Mouse (Mus musculus) midbrain, embryonic 11.5 days (tissue): ENCODE data around the gene Abraxas1. TPM values are rescaled to one million over a fixed set of nuclear protein-coding genes. Genes with fewer than 3 reads are reported as not detected.

Experiments used
- ATAC-seq: fragments of 200-750 bp; cut with Nextera tagmentation; 2 replicates; pipeline ENCODE4 v1.8.0; 2017; ENCODE audit warnings: moderate TSS enrichment, moderate library complexity; ENCODE audit not compliant: low FRiP score
- DNase-seq: peaks from one replicate; pipeline ENCODE4 v3.0.0; 2015; ENCODE audit warnings: low spot score; ENCODE audit errors: missing footprints
- H3K27ac ChIP-seq: fragments of 300-500 bp; sonication (generic); 2 replicates; pipeline ENCODE4 v1.5.1; 2014; ENCODE audit warnings: low read depth, low read length
- H3K27me3 ChIP-seq: fragments of 300-500 bp; sonication (generic); 2 replicates; pipeline ENCODE4 v1.6.1; 2014; ENCODE audit warnings: mild to moderate bottlenecking, low read length, moderate library complexity, mixed read lengths; ENCODE audit not compliant: control insufficient read depth, insufficient read depth
- H3K36me3 ChIP-seq: fragments of 300-500 bp; sonication (generic); 2 replicates; pipeline ENCODE4 v1.6.1; 2014; ENCODE audit warnings: mild to moderate bottlenecking, low read length, moderate library complexity, mixed read lengths; ENCODE audit not compliant: control insufficient read depth, insufficient read depth
- H3K4me1 ChIP-seq: fragments of 300-500 bp; sonication (generic); 2 replicates; pipeline ENCODE4 v1.6.1; 2014; ENCODE audit warnings: low read length; ENCODE audit not compliant: control insufficient read depth, insufficient read depth
- H3K4me2 ChIP-seq: fragments of 300-500 bp; sonication (generic); 2 replicates; pipeline ENCODE4 v1.6.1; 2014; ENCODE audit warnings: mild to moderate bottlenecking, moderate library complexity
- H3K4me3 ChIP-seq: fragments of 300-500 bp; sonication (generic); 2 replicates; pipeline ENCODE4 v1.5.1; 2014; ENCODE audit warnings: low read depth, low read length
- H3K9ac ChIP-seq: fragments of 300-500 bp; sonication (generic); 2 replicates; pipeline ENCODE4 v1.6.1; 2014; ENCODE audit warnings: low read length
- H3K9me3 ChIP-seq: fragments of 300-500 bp; sonication (generic); 2 replicates; pipeline ENCODE4 v1.6.1; 2016; ENCODE audit warnings: low read length; ENCODE audit not compliant: control insufficient read depth
- WGBS: fragments of 180-500 bp; shearing (Covaris S2); extraction: QIAGEN DNeasy Blood & Tissue Kit; methylation state at CpG from one replicate; pipeline ENCODE4 v1.1.7; 2014; 5-methylcytosine and 5-hydroxymethylcytosine counted together
- polyA plus RNA-seq: library from polyadenylated mRNA; unstranded; fragments of >200 nt; fragmentation: Nextera tagmentation; extraction: Ambion mirVana; gene quantifications from 2 replicates; pipeline ENCODE4 v1.2.1, GENCODE M21; 2014

The Abraxas1 gene
- polyA plus RNA-seq, 1 experiment from 2014 or later = 28.9 TPM

DNA sequence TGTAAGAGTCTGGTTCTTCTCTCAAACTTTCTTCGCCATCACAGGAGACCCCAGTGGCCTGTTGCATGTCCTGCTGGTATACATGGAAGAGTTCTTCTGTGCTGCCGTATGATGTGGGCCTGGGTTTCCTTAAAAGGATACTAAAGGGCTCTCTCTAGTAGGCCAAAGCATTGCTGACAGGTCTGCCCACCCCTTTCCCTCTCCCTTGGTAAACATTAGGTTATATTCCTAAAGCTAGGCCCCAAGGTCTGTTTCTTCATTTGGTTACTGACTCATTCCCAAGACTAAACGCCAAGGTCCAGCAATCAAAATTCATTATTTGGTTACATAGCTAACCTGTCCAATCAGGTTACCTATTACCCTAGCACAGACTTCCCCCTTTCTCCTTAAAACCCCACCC lies 11.9 kb upstream of the Abraxas1 start:
- Histone ChIP-seq H3K9ac (no peak overlapping the region), H3K36me3 (no peaks in the 10 kb centered on the region), H3K4me3 (no peak overlapping the region), H3K4me1 (no peaks in the 10 kb centered on the region), H3K27me3 (no peaks in the 10 kb centered on the region), H3K9me3 (no peaks in the 10 kb centered on the region), H3K4me2 (no peak overlapping the region), H3K27ac (no peak overlapping the region)
- ATAC-seq (no peak), DNase-seq (no peak)
- WGBS = 90% methylated on average over 3 of the region's 3 CpGs

DNA sequence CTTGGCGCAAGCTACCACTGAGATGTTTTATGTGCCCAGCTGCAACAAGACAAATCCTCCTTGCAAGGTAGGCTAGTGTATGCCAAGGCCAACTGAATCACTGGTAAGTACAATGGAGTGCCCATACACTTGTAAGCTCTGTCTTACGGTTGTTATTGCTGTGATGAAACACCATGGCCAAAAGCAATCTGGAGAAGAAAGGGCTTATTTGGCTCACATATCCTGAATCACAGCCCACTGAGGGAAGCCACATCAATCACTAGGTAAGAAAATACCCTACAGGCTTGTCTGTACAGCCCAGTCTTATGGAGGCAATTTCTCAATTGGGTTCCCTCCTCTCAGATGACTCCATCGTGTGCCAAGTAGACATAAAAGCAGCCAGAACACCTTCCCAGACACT lies 7.9 kb upstream of the Abraxas1 start:
- 90% methylated on average over 3 of the region's 3 CpGs for WGBS
- Histone ChIP-seq H3K36me3 (no peaks in the 10 kb centered on the region), H3K9ac (no peak overlapping the region), H3K4me1 (no peaks in the 10 kb centered on the region), H3K4me3 (no peak overlapping the region), H3K27ac (no peak overlapping the region), H3K4me2 (no peak overlapping the region), H3K27me3 (no peaks in the 10 kb centered on the region), H3K9me3 (no peaks in the 10 kb centered on the region)
- ATAC-seq (no peak), DNase-seq (no peak)

DNA sequence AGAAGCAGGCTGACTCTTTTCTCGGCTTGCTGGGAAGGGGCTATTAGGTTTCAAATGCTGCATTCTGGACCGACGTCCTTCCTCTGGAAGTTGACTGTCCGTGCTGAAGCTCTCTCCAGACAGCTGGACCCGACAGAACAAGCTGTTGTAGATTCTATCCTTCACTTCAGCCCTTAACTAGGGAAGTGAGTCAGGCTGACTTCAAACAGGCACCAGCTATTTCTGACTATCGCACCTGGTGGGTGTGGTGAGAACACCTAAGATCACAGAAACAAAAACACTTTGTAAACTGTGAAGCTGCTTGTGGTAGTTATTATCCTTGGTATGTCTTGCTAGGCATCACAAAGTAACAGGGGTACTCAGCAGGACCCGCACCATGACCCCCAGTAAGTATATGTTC lies 5.8 kb upstream of the Abraxas1 start:
- Histone ChIP-seq H3K4me1 (no peaks in the 10 kb centered on the region), H3K4me3 (no peak overlapping the region), H3K4me2 (no peak overlapping the region), H3K9ac (no peak overlapping the region), H3K27me3 (no peaks in the 10 kb centered on the region), H3K36me3 (no peaks in the 10 kb centered on the region), H3K27ac (no peak overlapping the region), H3K9me3 (no peaks in the 10 kb centered on the region)
- 79% methylated on average over 7 of the region's 7 CpGs for WGBS
- DNase-seq (no peak), ATAC-seq (no peak)

DNA sequence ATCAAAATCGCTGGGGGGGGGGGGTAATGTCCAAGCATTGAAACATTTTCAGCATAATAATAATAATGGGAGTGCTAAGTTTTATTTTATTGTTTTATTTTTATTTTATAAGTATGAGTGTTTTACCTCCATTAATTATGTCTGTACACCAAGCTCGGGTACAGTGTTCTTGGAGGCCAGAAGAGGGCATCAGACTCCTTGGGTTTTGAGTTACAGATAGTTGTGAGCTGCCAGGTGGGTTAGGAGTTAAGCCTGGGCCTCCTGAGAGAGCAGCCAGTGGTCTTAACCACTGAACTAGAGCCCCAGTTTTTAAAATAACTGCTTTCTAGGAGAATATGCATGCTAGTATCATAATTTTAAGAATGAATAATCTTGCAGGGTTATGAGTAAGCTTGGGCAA lies 5.2 kb upstream of the Abraxas1 start:
- Histone ChIP-seq H3K4me3 (no peak overlapping the region), H3K9me3 (no peaks in the 10 kb centered on the region), H3K36me3 (no peaks in the 10 kb centered on the region), H3K27me3 (no peaks in the 10 kb centered on the region), H3K27ac (no peak overlapping the region), H3K4me1 (no peaks in the 10 kb centered on the region), H3K4me2 (no peak overlapping the region), H3K9ac (no peak overlapping the region)
- no peak for DNase-seq
- 17% methylated on average over 2 of the region's 2 CpGs for WGBS
- ATAC-seq = no peak

DNA sequence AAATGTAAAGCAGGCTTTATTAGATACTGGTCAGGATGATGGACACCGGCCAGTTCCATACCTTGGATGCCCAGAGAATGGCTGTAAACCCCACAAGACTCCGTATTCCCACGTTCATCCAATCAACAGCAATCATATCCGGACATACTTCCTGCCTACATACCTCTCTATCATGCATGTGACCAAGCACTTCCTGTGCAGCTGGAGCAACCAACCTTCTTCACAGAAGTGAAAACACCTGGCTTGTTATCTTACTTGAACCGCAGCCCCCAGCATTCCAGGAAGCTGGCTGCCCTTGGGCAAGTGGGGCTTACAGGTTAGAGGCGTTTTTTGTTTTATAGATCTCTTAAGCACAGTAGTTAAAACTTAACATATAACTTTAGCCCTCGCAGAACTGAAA lies 2.1 kb upstream of the Abraxas1 start:
- Histone ChIP-seq H3K4me1 (peaks cover 3% of the 10 kb centered on the region; the same call in 1 of the 2 replicates), H3K27ac (no peak overlapping the region), H3K4me3 (no peak overlapping the region), H3K4me2 (no peak overlapping the region), H3K9ac (no peak overlapping the region), H3K27me3 (no peaks in the 10 kb centered on the region), H3K9me3 (no peaks in the 10 kb centered on the region), H3K36me3 (no peaks in the 10 kb centered on the region)
- DNase-seq (no peak), ATAC-seq (no peak)
- WGBS = 91% methylated on average over 7 of the region's 7 CpGs

DNA sequence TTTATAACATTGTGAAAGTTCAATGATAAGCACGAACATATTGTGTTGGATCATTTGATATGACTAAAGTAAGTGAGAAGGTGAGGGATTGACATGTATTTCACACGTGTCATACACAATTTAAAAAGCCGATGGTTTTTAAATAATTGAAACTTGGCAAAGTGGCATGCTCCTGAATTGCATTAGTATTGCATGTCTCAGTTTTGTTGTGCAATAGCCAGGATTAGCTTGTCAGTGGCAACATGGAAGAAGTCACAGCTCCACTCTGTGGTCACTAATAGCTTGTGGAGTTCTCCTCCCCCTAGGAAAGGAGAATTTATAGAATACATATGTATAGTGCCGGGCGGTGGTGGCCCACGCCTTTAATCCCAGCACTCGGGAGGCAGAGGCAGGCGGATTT lies 610 bp upstream of the Abraxas1 start:
- H3K27me3 ChIP-seq = no peaks in the 10 kb centered on the region
- H3K4me2 ChIP-seq = peak overlapping the region; percentile 60; the same call in 1 of the 2 replicates
- DNase-seq = no peak
- H3K36me3 ChIP-seq = no peaks in the 10 kb centered on the region
- H3K4me1 ChIP-seq = peaks cover 3% of the 10 kb centered on the region; the same call in 1 of the 2 replicates
- 83% methylated on average over 8 of the region's 8 CpGs for WGBS
- no peak overlapping the region for H3K4me3 ChIP-seq
- no peak for ATAC-seq
- H3K9me3 ChIP-seq = no peaks in the 10 kb centered on the region
- H3K27ac ChIP-seq = no peak overlapping the region
- no peak overlapping the region for H3K9ac ChIP-seq

DNA sequence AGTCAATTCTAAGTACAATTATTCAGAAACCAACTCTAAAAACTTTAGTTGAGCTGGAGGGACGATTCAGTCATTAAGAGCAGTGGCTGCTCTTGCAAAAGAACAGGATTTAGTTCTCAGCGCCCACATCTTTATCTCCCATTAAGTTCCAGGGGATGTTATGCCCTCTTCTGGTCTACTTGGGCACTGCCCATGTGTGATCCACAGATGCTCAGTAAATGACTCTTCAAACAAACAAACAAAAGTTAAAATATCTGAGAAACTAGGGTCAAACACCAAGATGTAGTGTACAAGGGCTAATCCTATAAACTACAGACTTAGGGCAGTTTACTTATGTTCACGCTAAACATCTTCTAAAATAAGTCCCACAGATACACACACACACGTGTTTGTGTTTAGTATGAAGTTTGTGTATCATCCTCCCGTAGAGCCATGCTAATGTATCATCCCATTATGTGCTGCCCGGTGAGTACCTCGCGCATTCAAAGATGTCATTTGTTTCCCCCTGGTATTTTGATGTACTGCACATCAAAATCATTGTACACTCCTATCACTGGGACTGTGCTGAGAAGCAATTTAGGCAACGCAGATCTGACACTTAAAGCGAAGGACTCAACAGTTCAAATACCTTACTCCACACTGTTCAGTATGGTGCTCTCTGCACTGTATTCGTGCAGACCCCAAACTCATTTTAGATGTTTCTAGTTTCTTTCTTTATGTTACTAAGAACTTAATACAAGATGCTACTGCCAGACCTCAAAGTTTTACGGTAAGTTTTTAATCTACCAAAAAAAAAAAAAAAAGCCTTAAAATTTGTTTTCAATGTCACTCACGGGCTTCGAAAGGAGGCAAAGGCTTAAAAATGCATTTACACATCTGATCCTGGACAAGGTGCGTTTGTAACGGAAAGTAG lies 941 bp downstream of the Abraxas1 start:
- Histone ChIP-seq H3K27me3 (no peaks in the 10 kb centered on the region), H3K9ac (peak overlapping the region; percentile 96), H3K9me3 (no peaks in the 10 kb centered on the region), H3K36me3 (no peaks in the 10 kb centered on the region), H3K4me1 (peaks cover 3% of the 10 kb centered on the region; the same call in 1 of the 2 replicates), H3K27ac (no peak overlapping the region; the same call in 1 of the 2 replicates), H3K4me2 (peak overlapping the region; percentile 60), H3K4me3 (peak overlapping the region; percentile 73)
- WGBS = 30% methylated on average over 16 of the region's 16 CpGs
- DNase-seq (peak; percentile 91), ATAC-seq (0 out of 2 replicates have a peak, but pooled peaks have one; percentile 26)

DNA sequence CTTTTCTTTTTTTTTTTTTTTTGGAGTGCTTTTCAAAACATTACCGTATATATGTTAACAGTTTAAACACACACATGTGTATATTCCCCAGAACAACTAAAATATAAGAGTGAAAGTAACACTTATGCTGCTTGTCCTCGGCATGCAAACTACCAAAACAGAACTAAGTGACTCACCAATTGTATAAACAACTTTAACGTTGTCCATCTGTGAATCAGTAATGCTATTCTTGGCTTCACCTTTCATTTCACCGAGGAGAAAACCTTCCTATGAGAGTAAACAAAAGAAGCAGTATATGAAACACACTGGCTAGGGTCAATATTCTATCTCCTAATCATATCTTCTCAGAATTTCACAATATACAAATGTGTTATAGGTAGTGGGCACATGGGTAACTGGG lies 2.4 kb downstream of the Abraxas1 start:
- Histone ChIP-seq H3K4me2 (no peak overlapping the region), H3K36me3 (no peaks in the 10 kb centered on the region), H3K4me1 (peaks cover 3% of the 10 kb centered on the region; the same call in 1 of the 2 replicates), H3K4me3 (no peak overlapping the region), H3K27me3 (no peaks in the 10 kb centered on the region), H3K27ac (no peak overlapping the region), H3K9ac (no peak overlapping the region), H3K9me3 (no peaks in the 10 kb centered on the region)
- 87% methylated on average over 4 of the region's 4 CpGs for WGBS
- DNase-seq (no peak), ATAC-seq (no peak)

DNA sequence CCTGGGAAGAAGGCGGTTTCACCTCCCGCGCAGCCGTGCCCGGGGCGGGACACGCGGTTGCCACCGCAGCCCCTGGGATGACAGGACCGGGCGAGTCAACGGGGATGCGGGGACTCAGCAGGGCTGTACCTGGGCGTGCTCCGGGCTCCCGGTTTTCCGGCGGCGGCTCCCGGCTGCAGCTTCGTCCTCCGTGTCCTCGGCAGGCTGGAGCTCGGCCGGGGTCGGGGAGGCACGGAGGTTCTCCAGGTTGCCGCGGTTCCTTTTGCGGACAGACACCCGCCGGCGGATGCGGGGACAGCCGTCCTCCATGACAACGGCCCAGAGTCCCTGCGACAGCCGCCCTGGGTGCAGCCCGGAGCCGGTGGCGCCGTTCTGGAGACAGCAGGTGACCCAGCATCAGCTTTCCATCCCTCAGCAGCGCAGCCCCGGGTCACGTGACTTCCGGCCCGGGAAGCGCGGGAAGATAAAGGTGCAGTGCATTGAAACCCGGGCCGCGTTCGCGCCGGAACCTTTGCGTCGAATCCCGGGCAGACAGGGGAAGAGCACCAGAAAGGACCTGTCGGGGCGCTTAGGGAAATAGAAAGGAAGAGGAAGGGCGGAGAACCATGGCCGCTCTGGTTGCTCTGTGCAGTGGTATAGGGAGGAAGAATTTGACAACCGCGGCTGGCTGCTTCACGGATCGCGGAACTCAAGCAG lies 22.5 kb downstream of the Abraxas1 start, which contains the start of the genes Helq and Mrps18c:
TSS of gene Helq (minus strand) at position 434 of the 696 bp plus-strand sequence.
TSS of gene Mrps18c (plus strand) at position 463 of the 696 bp plus-strand sequence.
- peak within 1 kb of the TSS; percentile 85 for H3K9ac ChIP-seq
- H3K4me3 ChIP-seq = peak within 1 kb of the TSS; percentile 78
- peak within 1 kb of the TSS; percentile 92 for H3K4me2 ChIP-seq
- ATAC-seq = peak; percentile 97
- DNase-seq = peak; percentile 98
- H3K36me3 ChIP-seq = peaks cover 6% of the 10 kb centered on the region
- H3K4me1 ChIP-seq = peaks cover 9% of the 10 kb centered on the region
- H3K27ac ChIP-seq = no peak within 1 kb of the TSS
- WGBS = 0% methylated on average over 67 of the region's 67 CpGs
- H3K9me3 ChIP-seq = no peaks in the 10 kb centered on the region
- no peaks in the 10 kb centered on the region for H3K27me3 ChIP-seq
